Mouse (Mus musculus) lung, adult 18-20 months (tissue): ENCODE results near the gene Rab7.
"Not testable (repeated sequence)": the region's sequence is repeated elsewhere in the genome, so short reads cannot be mapped to it uniquely, and the experiment has no call there.

ENCODE experiments used
- DNase-seq, 2 experiments: peaks; one replicate each; pipeline ENCODE4 v3.0.0; 2022; ENCODE audit warnings: mixed read lengths in 2 of 2

Rab7 gene

GRCm38 (mm10) chr6:88053228-88054080 is 8.4 kb upstream of the Rab7 start:
- DNase-seq, result peak in 1 of 2 experiments; percentile 22

- peak; percentile 62 to 76 for DNase-seq
Observed at GRCm38 (mm10) chr6:88051206-88051605, 6.1 kb upstream of the Rab7 start.

GRCm38 (mm10) chr6:88049008-88049407 is 3.9 kb upstream of the Rab7 start:
- no peak for DNase-seq

- DNase-seq, result no peak
Observed at GRCm38 (mm10) chr6:88047853-88048252, 2.8 kb upstream of the Rab7 start.

- DNase-seq, result no peak
Observed at GRCm38 (mm10) chr6:88045406-88045766, 316 bp upstream of the Rab7 start.

GRCm38 (mm10) chr6:88044234-88044576 is 865 bp downstream of the Rab7 start:
- DNase-seq, result no peak

- no peak for DNase-seq
Observed at GRCm38 (mm10) chr6:88042336-88042735, 2.7 kb downstream of the Rab7 start.

- peak in 1 of 2 experiments; percentile 25 for DNase-seq
Observed at GRCm38 (mm10) chr6:88041221-88041620, 3.8 kb downstream of the Rab7 start.

- DNase-seq, result no peak
Observed at GRCm38 (mm10) chr6:88039426-88039825, 5.6 kb downstream of the Rab7 start.

GRCm38 (mm10) chr6:88037471-88038045 is 7.5 kb downstream of the Rab7 start:
- DNase-seq, result no peak

- DNase-seq, result no peak
Observed at GRCm38 (mm10) chr6:88033504-88033903, 11.6 kb downstream of the Rab7 start.

GRCm38 (mm10) chr6:88030432-88030831 is 14.6 kb downstream of the Rab7 start:
- DNase-seq, result no peak

- DNase-seq, result peak; percentile 13 to 48
Observed at GRCm38 (mm10) chr6:88027390-88027789, 17.7 kb downstream of the Rab7 start.

GRCm38 (mm10) chr6:88023316-88023890 is 21.7 kb downstream of the Rab7 start:
- DNase-seq, result no peak

- DNase-seq, result no peak
Observed at GRCm38 (mm10) chr6:88019154-88019553, 25.9 kb downstream of the Rab7 start.

GRCm38 (mm10) chr6:88017821-88018220 is 27.2 kb downstream of the Rab7 start:
- no peak for DNase-seq

GRCm38 (mm10) chr6:88015797-88016196 is 29.3 kb downstream of the Rab7 start:
- DNase-seq, result no peak

GRCm38 (mm10) chr6:88013456-88013855 is 31.6 kb downstream of the Rab7 start:
- no peak for DNase-seq

GRCm38 (mm10) chr6:88012601-88013000 is 32.5 kb downstream of the Rab7 start:
- DNase-seq, result peak; percentile 45 to 53

GRCm38 (mm10) chr6:88011106-88011505 is 34.0 kb downstream of the Rab7 start:
- DNase-seq, result peak; percentile 29 to 44

- DNase-seq, result no peak
Observed at GRCm38 (mm10) chr6:88009209-88009608, 35.9 kb downstream of the Rab7 start.

GRCm38 (mm10) chr6:88004773-88005172 is 40.3 kb downstream of the Rab7 start:
- DNase-seq, result not testable (repeated sequence)

- no peak for DNase-seq
Observed at GRCm38 (mm10) chr6:88003439-88003838, 41.6 kb downstream of the Rab7 start.

GRCm38 (mm10) chr6:87998358-87998757 is 46.7 kb downstream of the Rab7 start:
- no peak for DNase-seq
